Mouse (Mus musculus): Measurements from ENCODE around the gene Rnf169. TPM values are rescaled to one million over a fixed set of nuclear protein-coding genes. Genes with fewer than 3 reads are reported as not detected.

Rnf169 gene
- total RNA-seq, 2 experiments from 2014 or later: 20.9 to 22.6 TPM

DNA sequence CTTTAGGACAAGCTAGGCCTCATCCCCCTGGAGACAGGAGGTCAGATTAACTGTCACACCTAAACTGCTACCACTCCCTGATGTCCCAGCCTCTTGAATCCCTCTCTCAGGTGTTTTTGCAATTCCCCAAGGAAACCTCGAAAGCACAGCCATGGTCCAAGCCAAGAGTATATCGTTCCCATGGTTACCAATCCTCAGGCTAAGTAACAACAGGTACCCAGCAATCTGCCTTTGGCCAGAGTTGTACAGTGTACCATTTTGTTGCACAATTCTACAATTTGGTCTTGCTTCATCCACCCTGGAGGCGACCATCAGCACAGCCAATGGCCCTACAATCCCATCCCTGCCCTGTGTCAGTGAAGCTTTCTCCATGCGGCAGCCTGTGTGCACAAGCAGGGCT is 83.3 kb downstream of the Rnf169 start:
- no peak for DNase-seq (ENCODE audit: low spot score in 2 of 2)

DNA sequence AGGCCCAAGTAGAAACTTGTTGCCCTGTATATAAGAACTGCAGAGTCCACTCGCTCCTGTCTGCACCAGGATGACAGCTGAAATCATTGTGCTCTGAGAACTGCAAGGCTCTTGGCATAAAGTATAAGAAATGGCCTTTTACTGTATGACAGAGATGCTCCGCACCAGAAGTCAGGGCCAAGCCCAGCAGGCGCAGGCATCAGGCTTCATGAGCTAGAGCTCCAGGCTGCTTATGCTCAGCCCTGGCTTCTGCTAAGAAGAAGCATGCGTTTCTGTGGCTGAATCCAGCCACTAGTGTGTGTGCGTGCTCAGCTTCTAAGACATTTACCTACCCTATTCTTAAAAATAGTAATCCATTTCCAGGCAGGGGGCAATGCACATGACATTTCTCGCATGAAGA is 85.8 kb downstream of the Rnf169 start:
- DNase-seq (ENCODE audit: low spot score in 2 of 2): no peak

DNA sequence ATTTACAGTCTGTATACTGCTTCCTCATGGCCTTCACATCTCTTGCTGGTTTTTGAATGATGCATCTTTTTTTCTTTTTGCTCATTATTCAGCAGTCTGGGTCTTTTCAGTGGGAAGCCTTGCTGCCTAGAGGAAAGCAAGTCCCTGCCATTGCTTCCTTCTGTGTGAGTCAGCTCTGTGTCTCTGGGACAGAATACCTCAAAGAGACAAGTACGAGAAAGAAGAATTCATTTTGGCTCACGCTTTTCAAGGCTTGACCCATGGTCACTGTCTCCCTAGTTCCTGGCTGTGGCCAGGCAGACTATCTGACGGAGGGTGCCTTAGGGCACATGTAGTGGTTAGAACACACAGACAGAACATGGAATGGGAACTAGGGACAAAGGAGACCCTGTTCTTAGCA is 86.3 kb downstream of the Rnf169 start:
- DNase-seq (ENCODE audit: low spot score in 2 of 2): no peak

DNA sequence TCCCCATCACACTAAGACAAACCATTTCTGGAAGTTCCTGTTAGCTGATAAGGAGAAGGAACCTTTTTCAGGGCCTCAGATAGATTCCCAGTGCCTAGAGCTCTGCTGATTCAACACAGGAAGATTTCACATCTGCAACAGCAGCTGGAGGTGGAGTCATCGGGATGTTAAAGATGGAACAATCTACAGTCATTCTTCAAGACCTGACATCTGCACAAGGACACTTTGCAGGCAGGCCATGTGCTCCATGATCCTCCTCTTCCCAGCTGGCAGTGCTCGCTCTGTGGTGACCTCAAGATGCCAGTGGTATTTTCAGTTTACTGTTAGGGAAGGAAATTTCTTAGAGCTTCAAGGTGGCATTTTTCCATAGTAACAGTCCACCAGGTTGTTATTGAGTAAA is 87.9 kb downstream of the Rnf169 start:
- DNase-seq (ENCODE audit: low spot score in 2 of 2): no peak

DNA sequence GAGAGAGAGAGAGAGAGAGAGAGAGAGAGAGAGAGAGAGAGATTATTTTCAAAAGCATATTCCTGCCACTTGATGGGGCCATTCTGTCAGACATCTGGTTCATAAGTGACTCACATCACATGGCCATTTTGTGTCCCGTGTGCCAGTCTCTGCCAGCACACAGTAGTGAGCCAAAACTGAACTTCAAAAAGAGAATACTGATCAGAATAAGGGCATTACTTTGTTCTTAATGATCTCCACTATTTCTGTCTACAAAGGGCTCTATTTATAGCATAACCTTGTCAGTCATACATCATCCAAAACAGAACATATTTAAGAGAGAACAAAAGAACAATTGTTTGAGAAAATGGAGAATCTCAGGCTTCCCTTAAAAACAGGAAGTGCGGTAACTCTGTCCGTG is 88.8 kb downstream of the Rnf169 start:
- DNase-seq (ENCODE audit: low spot score in 2 of 2): no peak

DNA sequence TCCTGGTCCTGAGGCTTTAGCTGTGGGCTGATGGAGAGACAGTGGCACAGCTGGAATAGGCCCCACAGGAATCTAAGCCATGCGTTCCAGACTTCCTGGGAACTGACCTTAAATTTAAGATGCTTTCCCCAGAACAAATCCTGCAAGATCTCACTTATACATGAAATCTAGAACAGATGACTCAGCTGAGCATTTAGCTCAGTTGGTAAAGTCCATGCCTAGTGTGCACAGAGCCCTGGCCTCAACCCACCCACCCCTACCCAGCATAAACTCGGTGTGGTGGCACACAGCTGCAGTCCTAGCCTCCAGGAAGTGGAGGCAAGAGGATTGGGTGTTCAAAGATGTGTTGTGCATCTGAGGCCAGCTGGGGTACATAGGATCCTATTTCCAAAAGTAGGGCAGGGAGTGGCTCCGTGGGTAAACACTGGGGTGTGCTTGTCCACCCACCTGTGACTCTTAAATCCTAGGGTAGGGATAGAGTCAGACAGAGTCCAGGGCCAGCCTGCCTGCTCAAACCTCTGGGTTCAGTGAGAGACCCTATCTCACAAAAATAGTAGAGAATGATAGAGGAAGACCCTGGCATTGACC is 90.0 kb downstream of the Rnf169 start:
- DNase-seq (ENCODE audit: low spot score in 2 of 2): no peak

DNA sequence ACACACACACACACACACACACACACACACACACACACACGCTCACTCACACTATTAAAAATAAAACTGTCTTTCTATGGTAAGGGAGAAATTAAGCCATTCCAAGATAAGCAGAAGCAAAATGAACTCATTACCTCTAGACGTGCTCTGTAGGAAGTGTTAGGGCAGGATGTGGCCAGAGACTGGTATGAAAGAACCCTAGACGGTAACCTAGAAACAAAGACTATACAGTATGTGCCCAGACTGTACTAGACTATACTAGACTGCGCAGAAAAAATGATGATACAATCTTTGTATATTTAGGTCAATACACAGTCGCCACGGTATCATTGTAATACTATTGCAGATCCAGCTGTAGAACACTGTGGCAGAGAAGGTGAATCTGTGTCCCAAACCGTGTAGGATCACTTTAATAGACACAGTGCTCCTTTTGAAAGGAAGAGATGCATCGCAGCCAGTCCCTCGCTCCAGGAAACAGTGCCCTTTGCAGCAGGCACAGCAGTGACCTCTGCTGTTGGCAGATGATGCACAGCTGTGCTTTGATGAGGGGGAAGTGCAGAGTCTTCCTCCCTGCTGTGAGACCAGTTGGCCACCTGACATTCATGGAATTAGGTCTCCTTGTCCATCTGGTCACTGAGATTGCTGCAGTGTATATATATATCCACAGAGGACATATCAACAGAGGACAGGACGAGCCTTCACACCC is 90.9 kb downstream of the Rnf169 start:
- DNase-seq (ENCODE audit: low spot score in 2 of 2): no peak

DNA sequence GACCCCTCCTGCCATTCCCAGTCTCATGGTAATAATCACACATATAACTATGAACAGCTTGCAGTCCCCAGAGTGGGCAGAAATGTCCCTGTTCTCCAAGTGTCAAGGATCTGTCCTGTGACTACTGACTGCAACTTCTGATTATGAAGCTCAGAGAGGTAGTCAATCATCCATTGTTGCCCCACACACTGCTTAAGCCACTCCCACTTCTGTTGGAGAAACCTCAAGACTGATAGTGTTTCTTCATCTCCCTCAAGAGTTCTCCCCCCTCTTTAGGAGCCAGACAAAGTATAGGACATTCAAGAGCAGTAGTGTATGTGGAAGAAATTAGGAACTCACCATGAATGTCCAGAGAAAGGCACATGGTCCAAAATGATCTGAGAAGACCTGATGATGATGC is 92.5 kb downstream of the Rnf169 start:
- no peak for DNase-seq (ENCODE audit: low spot score in 2 of 2)

DNA sequence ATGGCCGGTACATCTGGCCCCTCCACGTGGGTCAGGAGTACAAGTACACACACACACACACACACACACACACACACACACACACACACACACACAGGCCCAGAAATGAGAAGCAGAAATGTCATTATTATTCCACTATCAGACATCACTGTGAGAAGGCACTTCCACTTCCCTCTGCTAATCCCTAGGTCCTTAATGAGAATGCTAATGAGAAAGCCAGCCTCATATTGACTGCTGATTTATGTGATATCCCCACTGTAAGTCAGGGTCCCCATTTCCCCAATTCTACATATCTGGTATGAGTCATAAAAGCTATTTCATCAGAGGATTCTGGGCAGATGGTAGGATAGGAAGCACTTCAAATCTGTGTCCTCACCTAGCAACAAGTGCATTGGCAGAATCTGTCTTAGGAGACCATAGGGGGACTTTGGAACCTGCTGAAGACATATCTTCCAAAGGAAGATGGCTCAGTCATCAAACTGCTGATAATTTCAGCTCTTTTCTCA is 93.0 kb downstream of the Rnf169 start:
- no peak for DNase-seq (ENCODE audit: low spot score in 2 of 2)

DNA sequence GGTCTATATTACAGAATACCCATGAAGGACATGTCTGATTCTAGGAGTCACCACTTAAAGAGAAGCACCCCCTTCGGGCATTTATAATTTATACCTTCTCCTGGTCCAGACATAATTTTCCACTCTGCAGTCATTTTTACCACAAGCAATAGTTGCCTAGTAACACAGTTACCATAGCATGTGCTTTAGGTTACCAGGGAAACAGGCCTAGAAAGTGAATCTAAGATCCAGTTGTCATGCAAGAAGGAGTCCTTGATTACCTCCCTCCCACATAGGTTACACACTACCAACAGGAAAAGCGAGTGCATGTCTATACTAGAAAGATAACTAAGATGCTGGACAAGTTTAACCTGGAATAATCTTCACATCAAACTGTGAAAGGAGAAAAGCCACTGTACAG is 102.0 kb downstream of the Rnf169 start:
- peak in 1 of 2 experiments; percentile 45 for DNase-seq (ENCODE audit: low spot score in 2 of 2)

DNA sequence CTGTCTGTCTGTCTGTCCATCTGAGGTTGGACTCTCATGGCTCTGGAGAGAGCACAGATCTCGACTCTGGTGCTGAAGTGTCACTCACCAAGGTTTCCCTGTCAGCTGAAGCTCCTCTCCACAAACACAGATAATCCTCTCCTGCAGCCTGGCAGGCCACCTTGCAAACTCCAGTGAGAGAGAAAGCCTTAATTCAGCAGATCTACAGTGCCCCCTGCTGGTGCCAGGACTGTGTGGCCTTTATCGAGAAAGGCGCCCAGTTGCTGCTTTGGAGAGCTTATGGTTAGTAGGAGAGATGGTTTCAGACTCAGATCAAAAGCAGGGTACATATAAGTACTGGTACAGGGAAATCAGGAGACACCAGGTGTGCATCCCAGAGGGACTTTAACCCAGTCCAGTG is 103.9 kb downstream of the Rnf169 start:
- DNase-seq (ENCODE audit: low spot score in 2 of 2): peak; percentile 82 to 91

DNA sequence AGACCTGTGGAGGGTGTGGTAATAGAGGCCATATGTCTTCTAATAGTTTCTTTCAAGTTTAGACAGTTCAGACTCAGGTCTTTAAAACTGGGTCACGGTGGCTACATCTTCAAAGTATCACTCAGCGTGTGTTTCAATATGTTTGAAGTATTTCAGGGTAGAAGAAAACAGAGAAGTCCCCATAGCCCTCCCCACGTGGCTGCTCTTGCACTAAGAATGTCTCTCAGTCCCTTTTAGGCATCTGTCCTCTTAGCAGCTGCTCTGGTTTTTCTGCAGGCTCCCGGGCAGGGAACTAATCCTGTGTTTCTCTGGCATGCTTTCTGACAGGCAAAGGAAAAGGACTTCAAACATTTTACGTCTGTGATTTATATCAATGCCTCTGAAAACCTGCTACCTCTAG is 104.4 kb downstream of the Rnf169 start:
- DNase-seq (ENCODE audit: low spot score in 2 of 2): no peak

DNA sequence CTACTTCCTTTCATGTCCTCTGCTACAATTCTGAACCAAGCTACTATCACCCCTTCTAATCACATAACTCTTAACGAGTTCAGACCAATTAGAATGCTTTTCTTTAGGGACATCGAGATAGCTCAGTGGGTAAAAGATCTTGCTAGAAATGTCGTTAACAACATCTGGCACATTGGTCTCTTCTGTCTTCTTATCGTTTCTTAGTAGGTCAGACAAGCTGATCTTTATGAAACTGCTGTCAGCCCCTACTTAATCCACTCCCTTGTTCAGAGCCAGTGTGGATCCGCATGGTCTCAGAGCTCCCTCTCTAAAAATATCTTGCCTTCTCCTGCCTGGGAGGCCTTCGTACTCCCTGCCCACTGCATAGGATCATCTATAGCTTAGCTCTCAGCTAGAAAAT is 106.3 kb downstream of the Rnf169 start:
- no peak for DNase-seq (ENCODE audit: low spot score in 2 of 2)

Other genes with a start within 250 kb of the Rnf169 start
- gene Olfr521, start 216.9 kb downstream of the Rnf169 start, total RNA-seq (2021): not detected
- 1 to 10 TPM; 3.2 to 4.1 TPM for gene Neu3, start 152.0 kb downstream of the Rnf169 start, total RNA-seq (2021)
- 1 to 10 TPM in 1 of 2 experiments, under 1 TPM in 1; 0.88 to 1.3 TPM for gene Xrra1, start 121.3 kb downstream of the Rnf169 start, total RNA-seq (2021)
- 10 to 100 TPM; 86.8 to 97.0 TPM for gene Spcs2, start 117.0 kb downstream of the Rnf169 start, total RNA-seq (2021)
- under 1 TPM in 1 of 2 experiments, not detected in 1; 0.29 TPM for gene Chrdl2, start 25.7 kb upstream of the Rnf169 start, total RNA-seq (2021)
- 10 to 100 TPM; 23.2 to 25.2 TPM for gene Pold3, start 141.1 kb upstream of the Rnf169 start, total RNA-seq (2021)
- 1 to 10 TPM; 4.8 to 6.5 TPM for gene Lipt2, start 178.8 kb upstream of the Rnf169 start, total RNA-seq (2021)
- not detected for gene Kcne3, start 196.1 kb upstream of the Rnf169 start, total RNA-seq (2021)
- 100 to 1,000 TPM; 313 to 349 TPM for gene Pgm2l1, start 246.9 kb upstream of the Rnf169 start, total RNA-seq (2021)